Mouse (Mus musculus) liver, adult 2 months (tissue): ENCODE results near the gene Dok3.

Experiments
- CTCF ChIP-seq: fragments of 200-500 bp; IDR thresholded peaks from 2 replicates; pipeline ENCODE4 v1.5.1; 2011; ENCODE audit warnings: low read depth, low read length, control low read depth
- POLR2A ChIP-seq: fragments of 200-500 bp; IDR thresholded peaks from 2 replicates; pipeline ENCODE4 v1.6.1; 2011; ENCODE audit warnings: low read length, control low read depth; ENCODE audit not compliant: insufficient read depth; ENCODE audit errors: extremely low read depth

DNA sequence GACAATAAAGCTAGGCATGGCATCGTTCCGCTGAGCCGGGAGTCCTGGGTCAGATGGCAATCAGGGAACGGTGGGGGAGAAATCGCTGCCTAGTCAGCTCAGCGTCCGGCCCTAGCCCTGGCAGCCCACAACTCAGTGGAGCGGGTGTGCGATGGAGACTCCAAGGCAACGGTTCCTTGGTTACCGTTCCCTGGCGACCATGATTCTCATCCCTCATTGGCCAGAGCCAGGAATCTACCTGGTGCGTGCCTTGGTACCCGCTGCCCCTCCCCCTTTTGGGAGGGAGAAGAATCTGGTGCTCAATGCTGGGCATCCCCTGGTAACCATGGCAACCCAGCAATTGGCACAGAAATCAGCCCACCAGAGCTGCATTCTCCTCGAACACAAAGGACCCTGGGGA lies 45.5 kb downstream of the Dok3 start:
- no peak for TF ChIP-seq CTCF
- no peak for TF ChIP-seq POLR2A
